Mouse (Mus musculus): ENCODE data around the gene Srp54b.
"Not testable (repeated sequence)": the region's sequence is repeated elsewhere in the genome, so short reads cannot be mapped to it uniquely, and the experiment has no call there.

DNA sequence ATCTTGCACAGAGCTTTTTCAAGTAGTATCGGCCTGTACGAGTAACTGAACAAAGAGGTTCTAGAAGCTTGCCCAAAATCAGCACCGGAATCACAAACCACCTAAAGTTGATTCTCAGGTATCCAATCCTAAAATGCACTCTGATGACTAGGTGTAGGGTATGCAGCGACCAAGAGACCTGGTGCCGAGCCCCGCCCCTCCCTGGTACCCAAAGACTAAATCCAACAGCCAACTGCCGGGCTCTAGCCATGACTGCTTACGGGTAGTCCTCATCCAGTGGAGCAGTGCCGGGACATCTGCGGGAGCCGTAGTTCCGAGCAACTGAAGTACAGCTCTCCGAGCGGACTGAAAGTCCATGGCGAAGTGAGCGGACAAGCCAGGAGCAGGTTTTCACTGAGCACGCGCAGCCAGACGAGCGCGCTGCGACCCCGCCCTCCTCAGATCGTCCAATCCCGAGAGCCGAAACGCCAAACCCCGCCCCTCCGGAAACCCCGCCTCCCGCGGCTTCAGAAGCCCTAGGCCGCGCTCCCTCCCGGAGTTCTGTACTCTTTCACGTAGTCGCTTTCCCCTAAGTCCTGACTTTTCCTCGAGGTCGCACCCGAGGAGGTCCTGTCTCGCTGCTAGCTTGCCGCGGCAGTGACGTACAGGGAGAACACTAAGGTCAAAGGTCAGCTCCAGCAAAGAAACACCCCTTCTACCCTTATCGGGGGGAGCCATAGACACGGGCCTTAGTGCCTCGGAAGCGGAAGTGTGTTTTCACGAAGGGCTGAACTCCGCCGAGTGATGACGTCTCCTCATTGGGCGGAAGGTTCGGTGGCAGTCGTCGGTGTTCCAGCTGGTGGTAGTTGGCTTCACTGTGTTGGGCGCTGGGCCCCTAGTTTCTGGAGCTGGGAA, 75.0 kb downstream of the Srp54b start, which contains the start of gene Srp54c:
- not testable (repeated sequence) for TF ChIP-seq POLR2A (IDR thresholded peaks at IDR 0.05; ENCODE audit: low read depth, low read length); CTCF (IDR thresholded peaks at IDR 0.05; ENCODE audit: extremely low read depth, insufficient read length, insufficient replicate concordance, low read depth, low read length)
